Mouse (Mus musculus) C2C12 (cell line): ENCODE measurements around the gene Olfr259.

ENCODE experiments used
- CEBPB ChIP-seq: IDR thresholded peaks from one replicate; pipeline ENCODE4 v1.6.1; 2011; ENCODE audit warnings: low read depth, mild to moderate bottlenecking, control low read depth, moderate library complexity
- CTCF ChIP-seq: IDR thresholded peaks from one replicate; pipeline ENCODE4 v1.5.1; 2011; ENCODE audit not compliant: control insufficient read depth, insufficient read depth, insufficient read length
- MAX ChIP-seq: IDR thresholded peaks from one replicate; pipeline ENCODE4 v1.6.1; 2011; ENCODE audit warnings: mild to moderate bottlenecking, control low read depth
- MYOG ChIP-seq: IDR thresholded peaks from one replicate; pipeline ENCODE4 v1.6.1; 2011; ENCODE audit not compliant: control insufficient read depth, insufficient read length; ENCODE audit errors: extremely low read depth
- USF1 ChIP-seq: IDR thresholded peaks from one replicate; pipeline ENCODE4 v1.6.1; 2011; ENCODE audit warnings: low read depth, mild to moderate bottlenecking, control low read depth, moderate library complexity

DNA sequence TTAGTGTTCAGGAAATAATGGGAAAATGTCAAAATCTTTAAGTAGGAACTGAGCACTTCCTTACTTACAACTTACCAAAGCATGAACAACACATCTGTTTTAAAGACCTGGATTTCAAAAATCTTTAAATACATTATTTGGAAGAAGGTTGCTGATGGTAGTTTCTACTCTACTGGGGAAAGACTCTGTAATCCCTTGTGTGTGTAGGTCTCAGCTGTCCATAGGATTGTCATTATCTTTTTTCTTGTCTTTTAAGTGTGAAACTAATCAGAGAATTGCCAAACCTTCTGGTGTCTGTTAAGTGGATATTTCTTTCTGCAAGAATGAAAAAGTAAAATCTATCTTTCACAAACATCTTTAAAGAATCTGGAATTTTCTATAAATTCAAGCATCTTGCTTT is at the start of gene Olfr259:
- no peak for TF ChIP-seq CTCF
- TF ChIP-seq MAX, result no peak
- TF ChIP-seq CEBPB, result no peak
- TF ChIP-seq MYOG, result no peak
- no peak for TF ChIP-seq USF1
